Mouse (Mus musculus) thymus, adult 2 months (tissue): ENCODE data around the gene Ms4a15.

ENCODE experiments used
- CTCF ChIP-seq: fragments of 200-500 bp; IDR thresholded peaks from 2 replicates; pipeline ENCODE4 v1.5.1; 2012; ENCODE audit warnings: mild to moderate bottlenecking, control low read depth, low read length, moderate library complexity, borderline replicate concordance; ENCODE audit not compliant: control insufficient read depth, poor library complexity, insufficient read depth; ENCODE audit errors: extremely low read depth
- POLR2A ChIP-seq: fragments of 200-500 bp; IDR thresholded peaks from 2 replicates; pipeline ENCODE4 v1.6.1; 2012; ENCODE audit warnings: mild to moderate bottlenecking, low read length, control low read depth, moderate library complexity; ENCODE audit not compliant: control insufficient read depth, poor library complexity, insufficient read depth; ENCODE audit errors: extremely low read depth

DNA sequence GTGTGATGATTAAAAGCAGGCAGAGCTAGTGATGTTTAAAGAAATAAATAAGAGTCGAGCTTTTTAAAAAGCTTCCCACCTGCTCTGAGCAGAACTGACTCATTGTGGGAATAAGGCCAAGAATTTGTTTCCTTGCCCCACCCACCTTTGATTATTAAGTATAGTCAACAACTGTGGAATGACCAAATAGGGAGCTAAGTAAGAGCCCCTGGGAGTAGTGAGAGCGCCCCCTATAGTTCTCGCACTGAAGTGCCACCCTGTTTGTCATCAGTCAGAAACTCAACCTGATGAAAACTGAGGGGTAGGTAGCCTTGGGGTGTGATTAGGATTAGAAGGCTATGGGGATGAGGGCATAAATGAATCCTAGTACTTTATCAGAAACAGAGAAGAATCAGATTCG lies 16.7 kb downstream of the Ms4a15 start:
- no peak for TF ChIP-seq POLR2A
- no peak for TF ChIP-seq CTCF
